Comparison of ENCODE assay signal across 25 mouse cellular contexts in the genomic region with DNA sequence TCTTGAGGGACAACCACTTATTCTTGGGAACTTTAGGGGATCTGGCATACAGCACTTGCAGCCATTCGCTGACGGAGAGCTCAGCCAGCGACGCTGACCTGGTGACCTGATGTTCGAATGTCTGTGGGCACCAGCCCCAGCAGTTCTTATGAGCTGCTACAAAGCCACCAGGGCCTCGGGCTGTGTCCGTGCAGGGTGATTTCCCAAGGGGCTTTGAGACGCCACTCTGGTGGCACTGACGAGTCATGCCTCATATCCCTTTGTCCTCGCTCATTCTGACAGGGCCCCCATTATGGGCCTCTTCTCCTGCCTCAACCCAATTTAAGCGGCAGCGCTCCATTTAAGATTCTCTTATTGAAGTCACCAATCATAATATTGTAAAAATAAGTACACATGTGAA. TPM values are rescaled to one million over a fixed set of nuclear protein-coding genes. Genes with fewer than 3 reads are reported as not detected.
"Had no signal": no experiment of that assay in that cellular context is flagged by ENCODE, and none has a peak within 500 bp of the region (broad histone marks: within the 10 kb centered on the region; RNA-seq: fewer than 3 reads in every experiment).

No protein-coding gene starts in this region.

- DNase-seq: kidney, adult 18-20 months; kidney, adult 9 months; kidney, postnatal 25 days; layer of hippocampus, adult 9-11 months; liver, embryonic 13.5 days; lung, embryonic 14.5 days; thymus, adult 2 months; thymus, postnatal 14 days; thymus, postnatal 4 days had no signal

- H3K27ac ChIP-seq: kidney, postnatal 0 days; layer of hippocampus, adult 2 months; limb, embryonic 10.5 days; limb, embryonic 13.5 days; liver, embryonic 13.5 days; macrophage; midbrain, embryonic 10.5 days; midbrain, embryonic 15.5 days; neural tube, embryonic 12.5 days; neural tube, embryonic 15.5 days had no signal

- H3K9ac ChIP-seq: limb, embryonic 13.5 days; liver, embryonic 13.5 days; lung, embryonic 14.5 days; midbrain, embryonic 15.5 days; neural tube, embryonic 12.5 days; neural tube, embryonic 15.5 days had no signal

- ATAC-seq: lung, postnatal 0 days; midbrain, embryonic 15.5 days had no signal

- H3K4me1 ChIP-seq: limb, embryonic 13.5 days; liver, embryonic 13.5 days; neural tube, embryonic 15.5 days had no signal

- H3K27me3 ChIP-seq: limb, embryonic 13.5 days; liver, embryonic 13.5 days; midbrain, embryonic 15.5 days; neural tube, embryonic 12.5 days; neural tube, embryonic 15.5 days had no signal

- H3K4me2 ChIP-seq: limb, embryonic 13.5 days; liver, embryonic 13.5 days; lung, embryonic 14.5 days; midbrain, embryonic 15.5 days; neural tube, embryonic 12.5 days; neural tube, embryonic 15.5 days had no signal

- H3K36me3 ChIP-seq: midbrain, embryonic 15.5 days; neural tube, embryonic 15.5 days had no signal

- H3K9me3 ChIP-seq: limb, embryonic 10.5 days; limb, embryonic 13.5 days; liver, embryonic 13.5 days; midbrain, embryonic 10.5 days; midbrain, embryonic 15.5 days; neural tube, embryonic 12.5 days; neural tube, embryonic 15.5 days had no signal

- H3K4me3 ChIP-seq: layer of hippocampus, adult 2 months; limb, embryonic 10.5 days; limb, embryonic 13.5 days; liver, embryonic 13.5 days; midbrain, embryonic 10.5 days; midbrain, embryonic 15.5 days; neural tube, embryonic 12.5 days; neural tube, embryonic 15.5 days had no signal

RNA-seq across cellular contexts. Expression of a gene that starts 50.8 kb away (rescaled TPM):
- polyA plus RNA-seq: kidney, postnatal 0 days; large intestine, adult 2 months; limb, embryonic 10.5 days; limb, embryonic 13.5 days; liver, adult 2 months; liver, embryonic 13.5 days; liver, embryonic 16.5 days; lung, embryonic 14.5 days; lung, postnatal 0 days; macrophage; small intestine, adult 2 months; spleen, adult 2 months; stomach, embryonic 16.5 days had no signal
